Mouse (Mus musculus) CD4-positive, CD25-positive, alpha-beta regulatory T cell, adult 2 months (primary cell): ENCODE results near the gene Slc7a1.
"Not testable (repeated sequence)": the region's sequence is repeated elsewhere in the genome, so short reads cannot be mapped to it uniquely, and the experiment has no call there.

Source experiments
- DNase-seq: peaks from one replicate; pipeline ENCODE4 v3.0.0-alpha.2; 2012; ENCODE audit warnings: low read depth, low spot score

Gene Slc7a1

DNA sequence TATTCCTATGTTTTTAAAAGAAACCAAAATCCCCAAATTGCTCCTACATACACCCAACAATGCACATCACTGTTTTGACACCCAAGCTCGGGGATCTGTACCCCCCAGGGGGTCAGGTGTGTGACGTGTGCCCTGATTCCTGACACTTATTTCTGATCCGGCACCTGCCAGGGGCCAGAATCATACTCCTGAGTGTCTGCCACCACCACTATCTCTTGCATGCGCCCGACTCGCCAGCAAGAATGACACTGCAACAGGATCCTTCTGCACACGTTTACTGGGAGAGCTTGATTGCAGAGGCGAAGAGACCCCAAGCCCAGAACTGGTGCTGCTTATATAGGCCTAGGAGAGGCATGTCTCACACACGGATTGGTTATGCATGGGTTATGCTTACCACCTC lies 73.4 kb downstream of the Slc7a1 start:
- DNase-seq: not testable (repeated sequence)

DNA sequence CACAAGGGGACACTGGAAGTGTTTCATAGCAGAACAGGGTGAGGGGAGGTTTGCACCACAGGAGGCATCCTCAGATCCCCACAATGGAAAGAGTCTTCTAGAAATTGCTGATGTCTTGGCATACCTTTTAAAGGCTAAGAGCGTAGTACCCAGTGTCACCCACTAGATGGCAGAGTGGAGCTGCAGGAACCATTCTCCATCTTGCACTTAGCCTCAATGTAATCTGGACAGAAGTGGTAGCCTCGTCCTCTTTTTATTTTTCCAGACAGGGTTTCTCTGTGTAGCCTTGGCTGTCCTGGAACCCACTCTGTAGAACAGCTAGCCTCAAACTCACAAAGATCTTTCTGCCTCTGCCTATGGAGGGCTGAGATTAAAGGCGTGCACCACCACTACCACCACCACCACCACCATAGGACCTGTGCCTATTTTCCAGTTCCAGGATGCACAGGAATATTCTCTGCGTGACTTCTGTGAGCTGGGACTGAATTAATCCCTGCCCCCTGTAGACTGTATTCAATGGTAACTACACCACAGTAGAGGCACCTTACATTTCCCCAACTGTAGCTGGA lies 74.3 kb downstream of the Slc7a1 start:
- peak; percentile 86 for DNase-seq

DNA sequence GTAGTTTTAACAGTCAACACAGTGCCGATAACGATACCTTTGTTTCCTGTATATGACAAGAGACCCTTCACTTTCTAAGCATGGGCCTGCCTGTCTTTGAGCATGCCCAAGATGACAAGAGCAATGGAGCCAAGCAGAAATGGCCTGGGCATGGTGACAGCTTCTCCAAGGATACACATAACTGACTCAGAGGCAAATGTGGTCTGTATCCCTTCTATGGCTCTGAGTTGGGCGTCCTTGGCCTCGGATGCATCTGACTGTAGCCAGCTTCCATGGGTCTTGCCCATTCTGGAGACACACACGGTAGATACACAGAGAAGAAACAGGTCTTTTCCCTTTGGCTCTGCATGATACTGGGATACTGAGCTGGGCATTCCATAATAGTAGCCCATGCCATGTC lies 84.8 kb downstream of the Slc7a1 start:
- DNase-seq: no peak

DNA sequence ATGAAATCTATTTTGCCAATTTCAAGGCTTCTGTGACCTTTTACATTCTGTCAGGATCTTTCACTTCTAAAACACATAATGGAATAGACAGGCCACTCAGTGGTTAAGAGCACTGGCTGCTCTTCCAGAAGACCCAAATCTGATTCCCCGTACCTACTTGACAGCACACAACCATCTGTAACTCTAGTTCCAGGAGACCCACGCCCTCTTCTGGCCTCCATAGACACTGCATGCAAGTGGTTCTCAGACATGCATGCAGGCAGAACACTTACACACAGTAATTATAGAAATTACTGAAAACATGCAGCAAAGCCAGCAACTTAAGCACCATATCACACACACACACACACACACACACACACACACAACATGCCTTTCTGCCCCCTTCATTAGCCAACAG lies 87.3 kb downstream of the Slc7a1 start:
- DNase-seq: peak; percentile 59

DNA sequence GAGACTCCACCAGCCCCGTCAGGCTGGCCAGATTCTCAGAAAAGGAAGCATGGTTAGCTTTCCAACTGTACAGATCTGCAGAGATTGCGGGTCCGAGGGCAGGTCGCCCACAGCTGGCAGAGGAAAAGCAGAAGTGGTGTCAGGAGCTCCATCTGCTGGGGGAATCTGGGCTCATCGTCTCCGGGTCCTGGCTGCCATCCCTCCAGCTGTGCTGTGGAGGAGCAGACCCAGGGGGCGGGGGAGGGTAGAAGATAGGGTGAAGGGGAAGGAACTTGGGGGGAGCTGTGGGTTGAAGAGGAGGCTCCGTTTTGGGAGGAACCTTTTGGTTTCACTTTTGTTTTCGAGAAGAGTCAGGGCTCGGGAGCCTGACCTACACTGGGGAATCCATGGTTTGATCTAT lies 88.9 kb downstream of the Slc7a1 start:
- DNase-seq: peak; percentile 80

DNA sequence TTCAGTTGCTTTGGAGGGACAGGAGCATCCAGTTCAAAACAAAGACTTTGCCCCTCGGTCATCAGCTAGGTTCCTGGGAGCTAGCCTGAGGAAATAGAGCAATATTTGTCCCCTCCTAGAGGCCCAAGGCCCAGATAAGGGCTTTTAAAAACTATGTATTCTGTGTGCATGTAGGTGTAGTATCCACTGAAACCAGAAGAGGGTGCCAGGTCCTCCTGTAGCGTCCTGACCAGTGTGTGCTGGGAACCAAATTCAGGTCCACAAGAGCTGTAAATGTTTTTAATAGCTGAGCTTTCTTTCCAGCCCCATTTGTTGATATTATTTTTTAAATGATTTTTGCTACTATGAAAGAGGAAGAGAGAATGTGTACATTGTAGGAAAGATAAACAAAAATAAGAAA lies 95.6 kb downstream of the Slc7a1 start:
- DNase-seq: no peak

DNA sequence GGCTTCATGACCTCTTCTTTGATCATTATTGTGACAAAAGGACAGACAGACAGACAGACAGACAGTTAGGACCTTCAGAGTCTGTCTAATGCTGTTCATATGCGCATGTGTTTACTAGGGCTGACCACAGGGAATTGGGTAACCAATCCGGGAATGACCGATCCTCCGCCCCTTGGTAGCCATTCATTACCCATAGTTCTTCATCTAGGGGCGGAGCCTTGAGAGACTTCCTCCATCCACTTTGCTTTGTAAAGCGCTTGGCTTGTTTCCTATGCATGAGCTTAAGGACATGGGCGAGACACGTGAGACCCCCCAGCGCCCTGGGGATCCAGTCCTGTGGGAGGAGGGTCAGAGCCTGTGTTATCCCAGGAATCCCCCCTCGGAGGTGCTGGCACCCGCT lies 96.7 kb downstream of the Slc7a1 start:
- no peak for DNase-seq

DNA sequence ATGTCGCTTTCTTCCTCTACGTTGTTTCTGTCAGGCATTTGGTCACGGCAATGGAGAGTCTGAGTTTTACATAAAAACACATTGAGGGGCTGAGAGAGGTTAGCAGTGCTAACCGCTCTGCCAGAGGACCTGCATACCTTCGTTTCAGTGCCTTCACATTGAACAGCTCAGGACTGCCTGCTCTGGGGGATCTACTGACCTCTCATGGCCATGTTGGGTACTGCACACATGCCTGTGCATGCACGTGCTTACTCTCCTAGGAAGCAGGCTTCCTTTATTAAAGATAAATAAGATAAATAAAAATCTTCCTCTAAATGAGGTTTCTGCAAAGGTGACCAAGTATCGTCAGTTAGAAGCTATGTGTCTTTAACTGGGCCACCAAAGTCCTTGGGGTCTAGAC lies 106.4 kb downstream of the Slc7a1 start:
- DNase-seq: peak; percentile 44

DNA sequence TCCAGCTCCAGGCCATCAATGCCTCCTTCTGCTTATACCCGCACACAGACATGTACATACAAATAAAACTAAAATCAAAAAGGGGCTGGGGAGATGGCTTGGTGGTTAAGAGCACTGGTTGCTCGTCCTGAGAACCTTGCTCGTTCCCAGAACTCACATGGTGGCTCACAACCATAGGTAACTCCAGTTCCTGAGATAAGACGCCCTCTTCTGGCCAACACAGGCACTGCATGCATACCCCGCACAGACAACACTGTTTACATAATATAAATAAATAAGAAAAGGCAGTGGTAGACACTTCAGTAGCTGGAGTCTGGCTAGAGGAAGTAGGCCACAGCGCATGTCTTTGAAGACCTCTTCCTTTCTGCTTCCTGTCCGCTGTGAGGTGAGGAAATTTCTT lies 106.8 kb downstream of the Slc7a1 start:
- no peak for DNase-seq

DNA sequence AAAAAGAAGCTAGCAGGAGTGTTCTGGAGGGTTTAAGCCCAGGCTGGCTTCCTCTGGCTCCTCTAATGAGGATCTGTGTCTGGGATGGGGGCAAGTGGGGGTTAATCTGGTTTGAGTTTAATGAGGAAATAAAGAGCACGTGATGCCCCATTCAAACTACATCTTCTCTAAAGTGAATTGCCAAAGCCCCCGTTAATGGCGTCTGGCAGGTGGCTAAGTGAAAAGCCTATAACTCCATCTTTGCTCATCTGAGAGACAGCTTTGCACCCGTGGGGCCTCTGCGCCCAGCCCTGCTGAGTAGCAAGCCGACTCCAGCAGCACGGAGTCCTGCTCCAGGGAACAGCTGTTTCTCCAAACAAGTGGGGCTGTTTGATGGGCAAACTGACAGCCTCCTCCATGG lies 109.8 kb downstream of the Slc7a1 start:
- DNase-seq: no peak

DNA sequence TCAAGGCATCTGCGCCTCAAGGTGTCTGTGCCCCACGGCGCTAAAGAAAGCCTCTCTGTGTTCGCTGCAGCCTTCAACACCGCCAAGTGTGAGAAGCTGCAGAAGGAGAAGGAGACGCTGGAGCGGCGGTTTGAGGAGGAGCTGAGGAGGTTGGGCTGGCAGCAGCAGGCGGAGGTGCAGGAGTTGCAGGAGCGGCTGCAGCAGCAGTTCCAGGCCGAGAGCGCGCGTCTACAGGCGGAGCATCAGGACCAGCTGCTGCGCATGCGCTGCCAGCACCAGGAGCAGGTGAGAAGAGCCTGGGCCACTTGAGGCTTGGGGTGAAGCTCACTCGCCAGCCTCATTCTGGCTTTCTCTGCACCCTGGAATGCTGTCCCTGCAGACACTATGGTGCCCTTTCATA lies 110.9 kb downstream of the Slc7a1 start:
- no peak for DNase-seq

DNA sequence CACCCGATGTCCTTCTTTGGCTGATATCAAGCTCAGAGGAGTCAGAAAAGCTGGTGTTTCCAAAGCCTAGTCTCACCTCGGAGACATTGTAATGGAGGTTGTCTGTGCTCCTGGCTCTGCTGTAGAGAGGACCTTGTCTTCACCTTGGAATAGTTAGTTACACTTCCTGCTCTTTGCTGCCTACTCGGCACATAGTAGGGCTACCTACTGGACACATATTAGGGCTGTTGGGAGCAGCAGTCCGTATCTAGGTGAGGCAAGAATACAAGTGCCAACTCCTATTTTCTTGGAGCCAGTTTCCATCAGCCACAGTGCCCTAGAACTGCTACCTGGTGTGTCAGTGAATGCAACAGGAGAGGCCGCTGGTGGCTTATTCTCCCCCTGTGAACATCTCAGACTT lies 112.2 kb downstream of the Slc7a1 start:
- no peak for DNase-seq

DNA sequence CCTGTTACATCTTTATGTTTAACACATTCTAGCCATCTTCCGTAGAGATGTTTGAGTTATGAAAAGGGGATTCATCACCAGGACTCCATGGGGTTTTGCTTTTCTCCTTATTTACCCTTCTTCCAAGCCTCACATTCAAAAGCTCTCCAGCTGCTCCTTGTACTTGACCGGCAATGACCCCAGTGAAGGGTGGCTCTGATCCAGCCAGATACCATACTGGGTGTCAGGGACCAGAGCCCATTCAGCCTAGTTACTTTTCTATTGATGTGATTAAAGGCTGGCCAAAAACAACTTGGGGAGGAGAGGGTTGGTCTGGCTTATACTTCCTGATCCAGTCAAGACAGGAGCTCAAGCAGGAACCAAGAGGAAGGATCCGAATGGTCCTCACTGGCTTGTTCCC lies 116.1 kb downstream of the Slc7a1 start:
- DNase-seq: no peak

DNA sequence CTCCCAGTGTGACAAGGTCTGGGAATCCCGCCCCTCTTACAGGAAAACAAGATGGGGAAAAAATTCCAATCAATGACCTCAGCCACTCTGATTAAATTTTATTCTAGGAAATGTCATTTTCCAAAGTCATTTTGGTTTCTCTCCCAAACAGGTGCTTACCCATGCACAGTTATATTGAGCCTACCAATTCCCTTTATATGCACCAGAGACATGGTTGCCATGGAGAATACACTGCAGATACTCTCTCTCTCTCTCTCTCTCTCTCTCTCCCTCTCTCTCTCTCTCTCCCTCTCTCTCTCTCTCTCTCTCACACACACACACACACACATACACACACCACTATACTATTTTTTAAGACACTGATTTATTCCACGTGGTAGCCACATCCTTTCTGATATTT lies 116.5 kb downstream of the Slc7a1 start:
- no peak for DNase-seq

DNA sequence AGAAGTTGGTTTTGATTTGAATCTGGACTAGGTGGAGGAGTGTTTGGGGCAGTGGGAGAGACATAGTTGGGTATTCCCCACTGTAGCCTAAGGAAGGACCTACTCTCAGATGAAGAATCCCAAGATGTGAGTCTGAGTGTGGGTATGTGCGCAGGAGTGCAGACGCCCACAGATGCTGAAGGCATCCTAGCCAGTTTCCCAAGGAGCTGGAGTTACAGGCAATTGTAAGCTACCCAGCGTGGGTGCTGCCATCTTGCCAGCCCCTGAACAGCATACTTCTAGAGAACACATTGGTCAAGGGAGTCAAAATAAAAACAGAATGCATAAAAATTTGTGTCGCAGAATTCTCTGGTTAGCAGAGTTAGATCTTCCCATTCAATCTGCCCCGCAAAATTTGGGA lies 117.1 kb downstream of the Slc7a1 start:
- DNase-seq: no peak

DNA sequence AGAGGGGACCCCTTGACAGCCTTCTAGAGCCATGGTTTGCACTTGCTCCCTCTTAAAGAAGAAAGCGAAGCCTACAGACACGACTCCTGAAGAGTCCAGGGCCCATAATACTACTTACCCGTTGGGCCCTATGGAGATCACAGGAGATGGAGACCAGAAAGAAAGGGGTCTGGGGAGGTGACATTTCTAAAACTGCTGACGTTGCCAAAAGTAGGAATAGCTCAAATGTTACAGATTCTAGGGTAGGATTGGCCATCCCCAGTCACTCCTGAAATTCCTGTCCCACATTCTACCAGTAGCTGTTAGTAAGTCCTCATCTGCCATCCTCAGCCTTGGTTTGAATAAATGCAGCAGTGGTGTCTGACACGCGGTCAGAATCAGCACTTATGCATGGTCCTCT lies 117.6 kb downstream of the Slc7a1 start:
- no peak for DNase-seq

DNA sequence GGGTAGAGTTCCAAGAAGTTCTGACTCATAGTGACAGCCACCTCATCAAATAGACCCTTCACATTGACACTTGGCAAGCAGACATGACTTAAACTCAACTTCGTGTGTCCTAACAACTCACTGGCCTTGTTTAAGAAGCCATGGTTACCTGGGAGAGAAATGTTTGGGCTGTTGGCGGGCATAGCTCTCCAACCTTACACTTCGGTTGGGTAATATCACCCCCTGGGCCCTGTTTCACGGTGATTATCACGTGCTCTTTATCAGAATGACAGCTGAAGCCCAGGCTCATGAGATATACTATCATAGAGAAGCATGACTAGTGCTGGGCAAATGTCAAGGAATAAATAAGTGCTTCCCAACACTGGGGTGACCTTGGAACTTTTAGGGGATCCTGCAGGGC lies 119.4 kb downstream of the Slc7a1 start:
- no peak for DNase-seq

DNA sequence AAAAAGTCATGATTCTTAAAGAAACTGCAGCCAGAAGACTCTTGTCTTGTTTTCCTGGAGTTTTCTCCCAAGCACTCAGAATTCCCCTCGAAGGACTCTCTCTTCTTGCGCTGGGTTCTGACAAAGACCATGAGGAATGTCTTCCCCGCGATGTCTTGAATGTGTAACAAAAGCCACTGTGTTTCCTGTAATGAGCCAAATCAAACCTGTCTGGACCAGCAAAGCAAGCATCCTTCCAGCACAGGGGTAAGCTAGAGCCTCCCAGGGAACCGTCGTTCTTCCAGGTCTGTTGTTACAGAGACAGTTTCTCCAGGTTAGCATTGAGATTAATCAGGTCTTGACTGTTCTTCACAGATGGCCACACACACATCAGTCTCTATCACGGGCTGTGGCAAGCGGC lies 121.5 kb downstream of the Slc7a1 start:
- DNase-seq: no peak
